Comparison of ENCODE assay signal across 13 mouse cellular contexts in genomic region chr5:134941472-134942209, GRCm38 (mm10). TPM values are rescaled to one million over a fixed set of nuclear protein-coding genes. Genes with fewer than 3 reads are reported as not detected.
DNase-seq lines count a peak whose midpoint lies in the region; ATAC-seq and TF ChIP-seq lines count a peak whose summit lies in the region.
"Had no signal": no experiment of that assay in that cellular context is flagged by ENCODE, and none has a peak within 500 bp of the region (broad histone marks: within the 10 kb centered on the region; RNA-seq: fewer than 3 reads in every experiment).

No protein-coding gene starts in this region.

- no peak overlapping the region for H3K4me2 ChIP-seq in intestine, embryonic 16.5 days (ENCODE audit: low read depth, low read length)
- H3K4me2 ChIP-seq in liver, postnatal 0 days (ENCODE audit: low read depth, low read length), result no peak overlapping the region
- no peak overlapping the region for H3K4me2 ChIP-seq in midbrain, embryonic 15.5 days
- H3K4me2 ChIP-seq: heart, embryonic 13.5 days; neural tube, embryonic 12.5 days had no signal

- no peaks in the 10 kb centered on the region for H3K9me3 ChIP-seq in intestine, embryonic 16.5 days (ENCODE audit: control insufficient read depth, low read length)
- no peaks in the 10 kb centered on the region for H3K9me3 ChIP-seq in liver, postnatal 0 days (ENCODE audit: low read length)
- H3K9me3 ChIP-seq in midbrain, embryonic 15.5 days, result no peaks in the 10 kb centered on the region
- H3K9me3 ChIP-seq: heart, embryonic 13.5 days; neural tube, embryonic 12.5 days had no signal

- TF ChIP-seq EP300 in liver, postnatal 0 days (IDR thresholded peaks at IDR 0.05; ENCODE audit: low read depth), result no peak

- intact Hi-C loops in left cerebral cortex, postnatal 4 days (cut with DNase I), result no loop called here

- DNase-seq in urinary bladder, postnatal 36 days (ENCODE audit: low spot score in 2 of 2), result peak; percentile 70 to 72
- DNase-seq in urinary bladder, adult 2 months (ENCODE audit: low spot score), result no peak
- DNase-seq in liver, postnatal 0 days, result no peak
- DNase-seq in left cerebral cortex, postnatal 4 days, result no peak
- no peak for DNase-seq in cerebellum, adult 11-12 months
- DNase-seq: cerebellum, adult 8-10 months; lung, postnatal 36 days had no signal

- H3K9ac ChIP-seq in intestine, embryonic 16.5 days (ENCODE audit: low read depth, low read length), result no peak overlapping the region
- no peak overlapping the region for H3K9ac ChIP-seq in liver, postnatal 0 days (replicated peaks)
- no peak overlapping the region for H3K9ac ChIP-seq in midbrain, embryonic 15.5 days
- H3K9ac ChIP-seq: heart, embryonic 13.5 days; neural tube, embryonic 12.5 days had no signal

- no peak overlapping the region for H3K4me3 ChIP-seq in intestine, embryonic 16.5 days (ENCODE audit: low read length)
- no peak overlapping the region for H3K4me3 ChIP-seq in liver, postnatal 0 days (ENCODE audit: low read depth, low read length)
- no peak overlapping the region for H3K4me3 ChIP-seq in midbrain, embryonic 15.5 days
- H3K4me3 ChIP-seq: heart, embryonic 13.5 days; neural tube, embryonic 12.5 days had no signal

- TF ChIP-seq CTCF in liver, postnatal 0 days (IDR thresholded peaks at IDR 0.05; ENCODE audit: low read depth), result no peak

- H3K27me3 ChIP-seq in intestine, embryonic 16.5 days (replicated peaks; ENCODE audit: control insufficient read depth, insufficient read depth, low read length), result no peaks in the 10 kb centered on the region
- H3K27me3 ChIP-seq in liver, postnatal 0 days (ENCODE audit: insufficient read depth, low read length), result no peaks in the 10 kb centered on the region
- peaks cover 16% of the 10 kb centered on the region for H3K27me3 ChIP-seq in midbrain, embryonic 15.5 days (replicated peaks)

- H3K4me1 ChIP-seq in intestine, embryonic 16.5 days (ENCODE audit: control insufficient read depth, insufficient read depth, low read length), result no peaks in the 10 kb centered on the region
- peaks cover 7% of the 10 kb centered on the region; the same call in 1 of the 2 replicates for H3K4me1 ChIP-seq in liver, postnatal 0 days (ENCODE audit: insufficient read depth)
- peaks cover 7% of the 10 kb centered on the region; the same call in 1 of the 2 replicates for H3K4me1 ChIP-seq in midbrain, embryonic 15.5 days

- no peaks in the 10 kb centered on the region for H3K36me3 ChIP-seq in intestine, embryonic 16.5 days (ENCODE audit: control insufficient read depth, insufficient read depth, low read length)
- no peaks in the 10 kb centered on the region for H3K36me3 ChIP-seq in liver, postnatal 0 days (replicated peaks; ENCODE audit: insufficient read depth, low read length)
- no peaks in the 10 kb centered on the region for H3K36me3 ChIP-seq in midbrain, embryonic 15.5 days (replicated peaks)
- H3K36me3 ChIP-seq: heart, embryonic 13.5 days; neural tube, embryonic 12.5 days had no signal

- ATAC-seq in intestine, embryonic 16.5 days, result no peak
- ATAC-seq in liver, postnatal 0 days, result peak; percentile 37
- ATAC-seq in midbrain, embryonic 15.5 days (replicated peaks), result no peak
- ATAC-seq: forebrain, embryonic 14.5 days had no signal

- H3K27ac ChIP-seq in intestine, embryonic 16.5 days (ENCODE audit: low read length), result peak overlapping the region; percentile 71
- H3K27ac ChIP-seq in liver, postnatal 0 days (ENCODE audit: low read depth), result peak overlapping the region; percentile 39; the same call in 1 of the 2 replicates
- no peak overlapping the region for H3K27ac ChIP-seq in midbrain, embryonic 15.5 days
- H3K27ac ChIP-seq: heart, embryonic 13.5 days; neural tube, embryonic 12.5 days had no signal

- WGBS in intestine, embryonic 16.5 days, result 54% methylated on average over 14 of the region's 14 CpGs
- 66% methylated on average over 14 of the region's 14 CpGs for whole genome bisulfite sequencing in liver, postnatal 0 days (ENCODE audit: insufficient replicate concordance)
- 86% methylated on average over 14 of the region's 14 CpGs for WGBS in midbrain, embryonic 15.5 days

RNA-seq across cellular contexts. Expression of gene Cldn4, which starts 5.1 kb away (rescaled TPM):
- polyA plus RNA-seq in urinary bladder, adult 2 months (2012; rRNA removed), result 295 and 393 TPM in 2 replicates
- polyA plus RNA-seq in intestine, embryonic 16.5 days (2015; fragmentation: Nextera tagmentation; extraction: Ambion mirVana), result 48.7 and 54.2 TPM in 2 replicates
- 0.13 and 0.32 TPM in 2 replicates for polyA plus RNA-seq in liver, postnatal 0 days (2015; fragmentation: Nextera tagmentation; extraction: Ambion mirVana)
- total RNA-seq in left cerebral cortex, postnatal 4 days (2021), result under 1 TPM in 1 of 2 experiments, not detected in 1; 0.18 TPM
- polyA plus RNA-seq in midbrain, embryonic 15.5 days (2015; fragmentation: Nextera tagmentation; extraction: Ambion mirVana), result not detected in 2 replicates
- polyA plus RNA-seq: forebrain, embryonic 14.5 days had no signal

RNA-seq across cellular contexts. Expression of gene Mettl27, which starts 9.5 kb away (rescaled TPM):
- 84.7 and 103 TPM in 2 replicates for polyA plus RNA-seq in urinary bladder, adult 2 months (2012; rRNA removed)
- polyA plus RNA-seq in intestine, embryonic 16.5 days (2015; fragmentation: Nextera tagmentation; extraction: Ambion mirVana), result 27.2 TPM in 2 replicates
- polyA plus RNA-seq in liver, postnatal 0 days (2015; fragmentation: Nextera tagmentation; extraction: Ambion mirVana), result 17.3 and 21.7 TPM in 2 replicates
- 1 to 10 TPM; 6.4 to 7.2 TPM for total RNA-seq in left cerebral cortex, postnatal 4 days (2021)
- 7.2 and 8.4 TPM in 2 replicates for polyA plus RNA-seq in midbrain, embryonic 15.5 days (2015; fragmentation: Nextera tagmentation; extraction: Ambion mirVana)

RNA-seq across cellular contexts. Expression of gene Cldn13, which starts 26.3 kb away (rescaled TPM):
- not detected in 2 replicates for polyA plus RNA-seq in urinary bladder, adult 2 months (2012; rRNA removed)
- polyA plus RNA-seq in intestine, embryonic 16.5 days (2015; fragmentation: Nextera tagmentation; extraction: Ambion mirVana), result 2.1 and 6.4 TPM in 2 replicates
- polyA plus RNA-seq in liver, postnatal 0 days (2015; fragmentation: Nextera tagmentation; extraction: Ambion mirVana), result 138 and 152 TPM in 2 replicates
- not detected for total RNA-seq in left cerebral cortex, postnatal 4 days (2021)
- 0.32 TPM in 1 of 2 replicates, not detected in the other for polyA plus RNA-seq in midbrain, embryonic 15.5 days (2015; fragmentation: Nextera tagmentation; extraction: Ambion mirVana)
- polyA plus RNA-seq: small intestine, adult 2 months had no signal

RNA-seq across cellular contexts. Expression of gene Tmem270, which starts 35.1 kb away (rescaled TPM):
- not detected in 2 replicates for polyA plus RNA-seq in urinary bladder, adult 2 months (2012; rRNA removed)
- polyA plus RNA-seq in intestine, embryonic 16.5 days (2015; fragmentation: Nextera tagmentation; extraction: Ambion mirVana), result not detected in 2 replicates
- polyA plus RNA-seq in liver, postnatal 0 days (2015; fragmentation: Nextera tagmentation; extraction: Ambion mirVana), result not detected in 2 replicates
- total RNA-seq in left cerebral cortex, postnatal 4 days (2021), result not detected
- polyA plus RNA-seq in midbrain, embryonic 15.5 days (2015; fragmentation: Nextera tagmentation; extraction: Ambion mirVana), result not detected in 2 replicates
- polyA plus RNA-seq: forebrain, embryonic 14.5 days; heart, embryonic 13.5 days; neural tube, embryonic 12.5 days; small intestine, adult 2 months had no signal

RNA-seq across cellular contexts. Expression of gene Cldn3, which starts 44.4 kb away (rescaled TPM):
- 0.15 and 0.17 TPM in 2 replicates for polyA plus RNA-seq in urinary bladder, adult 2 months (2012; rRNA removed)
- 187 and 217 TPM in 2 replicates for polyA plus RNA-seq in intestine, embryonic 16.5 days (2015; fragmentation: Nextera tagmentation; extraction: Ambion mirVana)
- 65.0 and 73.7 TPM in 2 replicates for polyA plus RNA-seq in liver, postnatal 0 days (2015; fragmentation: Nextera tagmentation; extraction: Ambion mirVana)
- total RNA-seq in left cerebral cortex, postnatal 4 days (2021), result 1 to 10 TPM; 6.2 to 6.4 TPM
- 2.1 and 3.0 TPM in 2 replicates for polyA plus RNA-seq in midbrain, embryonic 15.5 days (2015; fragmentation: Nextera tagmentation; extraction: Ambion mirVana)

Comparison
In these comparisons a context has a peak if more than half of its experiments do, and no peak if none do; other contexts are left out.
1. DNase-seq: peak in urinary bladder, postnatal 36 days (2 of 2); none in urinary bladder, adult 2 months (single experiment), liver, postnatal 0 days (single experiment), left cerebral cortex, postnatal 4 days (single experiment) and cerebellum, adult 11-12 months (single experiment).
2. RNA of gene Cldn4, which starts 5.1 kb away (polyA plus RNA-seq): 295 to 393 TPM in urinary bladder, adult 2 months and 48.7 to 54.2 TPM in intestine, embryonic 16.5 days; 0.13 to 0.32 TPM in liver, postnatal 0 days and not detected in midbrain, embryonic 15.5 days; every median in the first group is over 10 times any median in the second.
3. RNA of gene Cldn13, which starts 26.3 kb away (polyA plus RNA-seq): 138 to 152 TPM in liver, postnatal 0 days; 2.1 to 6.4 TPM in intestine, embryonic 16.5 days, 0.32 TPM in midbrain, embryonic 15.5 days and not detected in urinary bladder, adult 2 months; every median in the first group is over 10 times any median in the second.